Mouse (Mus musculus): Measurements from ENCODE around the gene Trabd2b. TPM values are rescaled to one million over a fixed set of nuclear protein-coding genes. Genes with fewer than 3 reads are reported as not detected.

Gene Trabd2b
- polyA plus RNA-seq, 1 experiment from 2014 or later = 0.32 TPM

- Histone ChIP-seq H3K4me1 (no peaks in the 10 kb centered on the region), H3K4me2 (replicated peaks) (no peak overlapping the region), H3K4me3 (no peak overlapping the region), H3K36me3 (no peaks in the 10 kb centered on the region), H3K9ac (replicated peaks) (no peak overlapping the region), H3K27ac (replicated peaks) (no peak overlapping the region), H3K27me3 (no peaks in the 10 kb centered on the region), H3K9me3 (no peaks in the 10 kb centered on the region)
- WGBS = 38% methylated on average over 8 of the region's 8 CpGs
- ATAC-seq (replicated peaks) = no peak
Measured at GRCm38 (mm10) chr4:114601201-114602009, 194.9 kb downstream of the Trabd2b start.

GRCm38 (mm10) chr4:114605670-114606069, 199.1 kb downstream of the Trabd2b start:
- Histone ChIP-seq H3K4me2 (replicated peaks) (no peak overlapping the region), H3K9me3 (no peaks in the 10 kb centered on the region), H3K36me3 (no peaks in the 10 kb centered on the region), H3K27me3 (no peaks in the 10 kb centered on the region), H3K4me1 (no peaks in the 10 kb centered on the region), H3K27ac (replicated peaks) (no peak overlapping the region), H3K4me3 (no peak overlapping the region), H3K9ac (replicated peaks) (no peak overlapping the region)
- ATAC-seq (replicated peaks) = no peak
- WGBS = 86% methylated on average over 3 of the region's 3 CpGs

- H3K4me1 ChIP-seq = no peaks in the 10 kb centered on the region
- WGBS = 74% methylated on average over 2 of the region's 2 CpGs
- ATAC-seq (replicated peaks) = no peak
Measured at GRCm38 (mm10) chr4:114607873-114608272, 201.3 kb downstream of the Trabd2b start.

GRCm38 (mm10) chr4:114609297-114609696, 202.8 kb downstream of the Trabd2b start:
- no peaks in the 10 kb centered on the region for H3K36me3 ChIP-seq
- no peaks in the 10 kb centered on the region for H3K9me3 ChIP-seq
- WGBS = 85% methylated on average over 3 of the region's 4 CpGs

More at GRCm38 (mm10) chr4:114607873-114608272, 201.3 kb downstream of the Trabd2b start:
- Histone ChIP-seq H3K9ac (replicated peaks) (no peak overlapping the region), H3K27ac (replicated peaks) (no peak overlapping the region), H3K4me2 (replicated peaks) (no peak overlapping the region), H3K36me3 (no peaks in the 10 kb centered on the region), H3K27me3 (no peaks in the 10 kb centered on the region), H3K9me3 (no peaks in the 10 kb centered on the region), H3K4me3 (no peak overlapping the region)

GRCm38 (mm10) chr4:114611166-114611929, 204.8 kb downstream of the Trabd2b start:
- no peaks in the 10 kb centered on the region for H3K36me3 ChIP-seq
- no peaks in the 10 kb centered on the region for H3K9me3 ChIP-seq
- no peaks in the 10 kb centered on the region for H3K4me1 ChIP-seq
- WGBS = 72% methylated on average over 8 of the region's 8 CpGs
- H3K9ac ChIP-seq (replicated peaks) = no peak overlapping the region
- H3K27me3 ChIP-seq = no peaks in the 10 kb centered on the region
- H3K4me2 ChIP-seq (replicated peaks) = no peak overlapping the region
- H3K27ac ChIP-seq (replicated peaks) = no peak overlapping the region
- no peak overlapping the region for H3K4me3 ChIP-seq
- ATAC-seq (replicated peaks) = no peak

More at GRCm38 (mm10) chr4:114609297-114609696, 202.8 kb downstream of the Trabd2b start:
- Histone ChIP-seq H3K4me1 (no peaks in the 10 kb centered on the region), H3K9ac (replicated peaks) (no peak overlapping the region), H3K27me3 (no peaks in the 10 kb centered on the region), H3K4me2 (replicated peaks) (no peak overlapping the region), H3K4me3 (no peak overlapping the region), H3K27ac (replicated peaks) (no peak overlapping the region)
- ATAC-seq (replicated peaks) = no peak

- ATAC-seq (replicated peaks) = peak; percentile 46; the same call in 1 of the 2 replicates
Measured at GRCm38 (mm10) chr4:114612032-114612431, 205.5 kb downstream of the Trabd2b start.

GRCm38 (mm10) chr4:114612827-114613226, 206.3 kb downstream of the Trabd2b start:
- Histone ChIP-seq H3K36me3 (no peaks in the 10 kb centered on the region), H3K4me1 (no peaks in the 10 kb centered on the region), H3K9ac (replicated peaks) (no peak overlapping the region), H3K27ac (replicated peaks) (no peak overlapping the region), H3K27me3 (no peaks in the 10 kb centered on the region), H3K9me3 (no peaks in the 10 kb centered on the region), H3K4me2 (replicated peaks) (no peak overlapping the region), H3K4me3 (no peak overlapping the region)
- 89% methylated on average over 4 of the region's 4 CpGs for whole genome bisulfite sequencing
- ATAC-seq (replicated peaks) = no peak

More at GRCm38 (mm10) chr4:114612032-114612431, 205.5 kb downstream of the Trabd2b start:
- Histone ChIP-seq H3K4me1 (no peaks in the 10 kb centered on the region), H3K27me3 (no peaks in the 10 kb centered on the region), H3K27ac (replicated peaks) (no peak overlapping the region), H3K4me3 (no peak overlapping the region), H3K36me3 (no peaks in the 10 kb centered on the region), H3K9ac (replicated peaks) (no peak overlapping the region), H3K9me3 (no peaks in the 10 kb centered on the region), H3K4me2 (replicated peaks) (no peak overlapping the region)
- WGBS = 75% methylated on average over 5 of the region's 5 CpGs

GRCm38 (mm10) chr4:114614086-114614485, 207.6 kb downstream of the Trabd2b start:
- no peaks in the 10 kb centered on the region for H3K36me3 ChIP-seq
- WGBS = 66% methylated on average over 1 of the region's 1 CpGs
- ATAC-seq (replicated peaks) = no peak
- no peaks in the 10 kb centered on the region for H3K4me1 ChIP-seq
- no peak overlapping the region for H3K27ac ChIP-seq (replicated peaks)
- no peak overlapping the region for H3K4me3 ChIP-seq
- H3K27me3 ChIP-seq = no peaks in the 10 kb centered on the region
- H3K9me3 ChIP-seq = no peaks in the 10 kb centered on the region
- H3K4me2 ChIP-seq (replicated peaks) = no peak overlapping the region
- H3K9ac ChIP-seq (replicated peaks) = no peak overlapping the region

- Histone ChIP-seq H3K4me3 (no peak overlapping the region), H3K4me2 (replicated peaks) (no peak overlapping the region), H3K9me3 (no peaks in the 10 kb centered on the region), H3K4me1 (no peaks in the 10 kb centered on the region), H3K9ac (replicated peaks) (no peak overlapping the region), H3K27ac (replicated peaks) (no peak overlapping the region), H3K27me3 (no peaks in the 10 kb centered on the region), H3K36me3 (no peaks in the 10 kb centered on the region)
- no peak for ATAC-seq (replicated peaks)
- 88% methylated on average over 4 of the region's 4 CpGs for WGBS
Measured at GRCm38 (mm10) chr4:114615765-114616164, 209.2 kb downstream of the Trabd2b start.

- no peaks in the 10 kb centered on the region for H3K36me3 ChIP-seq
- H3K4me1 ChIP-seq = 0 out of 2 replicates have a peak, but pooled peaks cover 3% of the 10 kb centered on the region
- 73% methylated on average over 5 of the region's 5 CpGs for WGBS
- no peak overlapping the region for H3K27ac ChIP-seq (replicated peaks)
- no peak overlapping the region for H3K4me3 ChIP-seq
- no peak for ATAC-seq (replicated peaks)
- no peaks in the 10 kb centered on the region for H3K27me3 ChIP-seq
- H3K9me3 ChIP-seq = no peaks in the 10 kb centered on the region
- no peak overlapping the region for H3K9ac ChIP-seq (replicated peaks)
- H3K4me2 ChIP-seq (replicated peaks) = no peak overlapping the region
Measured at GRCm38 (mm10) chr4:114622929-114623328, 216.4 kb downstream of the Trabd2b start.

GRCm38 (mm10) chr4:114624114-114624910, 217.8 kb downstream of the Trabd2b start:
- Histone ChIP-seq H3K4me3 (no peak overlapping the region), H3K27me3 (no peaks in the 10 kb centered on the region), H3K9me3 (no peaks in the 10 kb centered on the region), H3K4me2 (replicated peaks) (no peak overlapping the region), H3K4me1 (0 out of 2 replicates have a peak, but pooled peaks cover 3% of the 10 kb centered on the region), H3K27ac (replicated peaks) (no peak overlapping the region), H3K9ac (replicated peaks) (no peak overlapping the region), H3K36me3 (no peaks in the 10 kb centered on the region)
- WGBS = 76% methylated on average over 3 of the region's 3 CpGs
- ATAC-seq (replicated peaks) = no peak

Measured in forebrain, embryonic 15.5 days (tissue).